Mouse (Mus musculus): Measurements from ENCODE around the gene Foxa2. TPM values are rescaled to one million over a fixed set of nuclear protein-coding genes. Genes with fewer than 3 reads are reported as not detected.

Foxa2 gene
- total and polyA plus RNA-seq, 2 experiments from 2014 or later = not detected

DNA sequence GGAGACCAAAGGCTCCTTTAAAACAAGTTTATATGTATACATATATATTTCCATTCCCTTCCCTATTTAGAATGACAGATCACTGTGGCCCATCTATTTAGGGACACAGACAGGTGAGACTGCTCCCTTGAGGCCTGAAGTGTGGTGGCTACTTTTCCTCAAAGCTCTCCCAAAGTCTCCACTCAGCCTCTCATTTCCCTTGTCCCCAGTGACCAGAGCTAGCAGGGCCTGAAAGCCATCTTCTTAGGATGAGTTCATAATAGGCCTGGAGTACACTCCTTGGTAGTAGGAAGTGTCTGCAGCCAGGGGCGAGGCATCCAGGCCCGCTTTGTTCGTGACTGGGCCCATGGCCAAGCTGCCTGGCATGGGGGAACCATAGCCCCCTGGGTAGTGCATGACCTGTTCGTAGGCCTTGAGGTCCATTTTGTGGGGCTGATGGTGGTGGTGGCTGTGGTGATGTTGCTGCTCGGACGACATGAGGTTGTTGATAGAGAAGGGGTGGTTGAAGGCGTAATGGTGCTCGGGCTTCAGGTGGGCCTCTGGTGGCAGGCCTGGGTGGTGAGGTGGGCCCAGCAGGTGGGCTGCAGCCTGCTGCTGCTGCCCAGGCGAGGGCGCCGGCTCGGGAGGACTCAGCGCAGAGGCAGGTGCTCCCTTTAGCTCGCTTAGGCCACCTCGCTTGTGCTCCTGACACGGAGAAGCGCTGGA is 3.3 kb downstream of the Foxa2 start:
- Histone ChIP-seq H3K9ac (replicated peaks; ENCODE audit: low read depth, low read length) (no peak overlapping the region), H3K4me3 (ENCODE audit: low read depth, low read length) (peak overlapping the region; percentile 46; the same call in 1 of the 2 replicates), H3K27me3 (ENCODE audit: control insufficient read depth, insufficient read depth, low read length) (peaks cover 100% of the 10 kb centered on the region), H3K36me3 (replicated peaks; ENCODE audit: control insufficient read depth, insufficient read depth, low read length) (no peaks in the 10 kb centered on the region), H3K27ac (ENCODE audit: low read depth) (no peak overlapping the region), H3K4me2 (ENCODE audit: low read depth, low read length) (no peak overlapping the region), H3K4me1 (ENCODE audit: control insufficient read depth, insufficient read depth) (no peaks in the 10 kb centered on the region; the same call in 1 of the 2 replicates), H3K9me3 (replicated peaks; ENCODE audit: control insufficient read depth, low read length) (no peaks in the 10 kb centered on the region)
- DNase-seq (ENCODE audit: low spot score) (no peak), ATAC-seq (ENCODE audit: insufficient read depth, low read depth) (no peak)
- TF ChIP-seq CTCF (IDR thresholded peaks at IDR 0.05; ENCODE audit: low read depth) (no peak), EP300 (IDR thresholded peaks at IDR 0.05; ENCODE audit: low read depth) (no peak)
- WGBS = 16% methylated on average over 17 of the region's 17 CpGs

DNA sequence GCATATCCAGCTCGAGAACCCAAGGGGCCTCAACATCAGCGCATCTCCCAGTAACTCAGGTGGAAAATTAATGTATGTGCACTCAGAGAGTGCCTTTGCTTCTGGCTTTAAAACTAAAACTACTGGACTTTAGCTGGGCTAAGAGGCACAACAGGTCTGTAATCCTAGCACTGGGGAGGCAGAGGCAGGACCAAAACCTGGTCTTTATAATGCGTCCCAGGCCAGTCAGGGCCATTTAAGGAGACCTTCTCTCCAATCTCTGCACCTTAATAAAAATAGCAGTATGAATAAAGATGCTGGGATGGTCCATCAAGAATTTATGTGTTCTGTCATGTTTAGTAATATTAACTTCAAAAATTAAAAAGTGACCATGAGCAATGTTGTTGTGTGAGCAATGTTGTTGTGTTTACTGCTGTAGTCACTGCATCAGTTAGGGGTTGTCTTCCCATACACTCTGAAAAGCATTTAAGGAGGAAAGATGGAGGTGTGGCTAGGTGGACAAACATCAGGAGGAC is 4.6 kb downstream of the Foxa2 start:
- DNase-seq (ENCODE audit: low spot score) = no peak
- no peak for ATAC-seq (ENCODE audit: insufficient read depth, low read depth)
- H3K4me3 ChIP-seq (ENCODE audit: low read depth, low read length) = no peak overlapping the region
- WGBS = 23% methylated on average over 3 of the region's 3 CpGs
- no peaks in the 10 kb centered on the region; the same call in 1 of the 2 replicates for H3K4me1 ChIP-seq (ENCODE audit: control insufficient read depth, insufficient read depth)
- no peak overlapping the region for H3K4me2 ChIP-seq (ENCODE audit: low read depth, low read length)
- TF ChIP-seq EP300 (IDR thresholded peaks at IDR 0.05; ENCODE audit: low read depth) (no peak), CTCF (IDR thresholded peaks at IDR 0.05; ENCODE audit: low read depth) (no peak)
- H3K27ac ChIP-seq (ENCODE audit: low read depth) = no peak overlapping the region
- no peak overlapping the region for H3K9ac ChIP-seq (replicated peaks; ENCODE audit: low read depth, low read length)
- peaks cover 100% of the 10 kb centered on the region for H3K27me3 ChIP-seq (ENCODE audit: control insufficient read depth, insufficient read depth, low read length)
- no peaks in the 10 kb centered on the region for H3K36me3 ChIP-seq (replicated peaks; ENCODE audit: control insufficient read depth, insufficient read depth, low read length)
- no peaks in the 10 kb centered on the region for H3K9me3 ChIP-seq (replicated peaks; ENCODE audit: control insufficient read depth, low read length)

DNA sequence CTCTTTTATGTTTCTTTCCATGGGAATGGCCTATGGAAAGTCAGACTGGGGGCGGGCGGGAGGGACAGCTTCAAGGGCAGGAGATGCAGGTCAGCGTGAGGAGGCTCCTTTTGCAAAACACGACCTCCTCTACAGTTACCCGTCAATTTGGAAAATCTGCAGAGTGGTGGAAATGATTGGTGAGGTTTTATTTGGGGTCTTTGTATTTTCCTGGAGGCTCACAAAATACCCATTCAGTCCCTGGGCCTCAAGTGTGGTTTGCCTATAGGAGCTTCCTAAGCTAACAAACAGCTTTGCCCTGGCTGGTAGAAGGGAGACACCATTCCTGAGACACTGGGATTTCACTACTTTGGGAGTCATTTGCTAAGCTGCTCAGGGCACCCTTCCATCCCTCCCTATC is 5.4 kb downstream of the Foxa2 start:
- WGBS = 17% methylated on average over 5 of the region's 5 CpGs
- Histone ChIP-seq H3K4me2 (ENCODE audit: low read depth, low read length) (no peak overlapping the region), H3K4me3 (ENCODE audit: low read depth, low read length) (no peak overlapping the region), H3K9ac (replicated peaks; ENCODE audit: low read depth, low read length) (no peak overlapping the region), H3K27me3 (ENCODE audit: control insufficient read depth, insufficient read depth, low read length) (peaks cover 100% of the 10 kb centered on the region), H3K36me3 (replicated peaks; ENCODE audit: control insufficient read depth, insufficient read depth, low read length) (no peaks in the 10 kb centered on the region), H3K4me1 (ENCODE audit: control insufficient read depth, insufficient read depth) (no peaks in the 10 kb centered on the region; the same call in 1 of the 2 replicates), H3K9me3 (replicated peaks; ENCODE audit: control insufficient read depth, low read length) (no peaks in the 10 kb centered on the region), H3K27ac (ENCODE audit: low read depth) (no peak overlapping the region)
- DNase-seq (ENCODE audit: low spot score) (no peak), ATAC-seq (ENCODE audit: insufficient read depth, low read depth) (no peak)
- TF ChIP-seq EP300 (IDR thresholded peaks at IDR 0.05; ENCODE audit: low read depth) = no peak
- TF ChIP-seq CTCF (IDR thresholded peaks at IDR 0.05; ENCODE audit: low read depth) = no peak

DNA sequence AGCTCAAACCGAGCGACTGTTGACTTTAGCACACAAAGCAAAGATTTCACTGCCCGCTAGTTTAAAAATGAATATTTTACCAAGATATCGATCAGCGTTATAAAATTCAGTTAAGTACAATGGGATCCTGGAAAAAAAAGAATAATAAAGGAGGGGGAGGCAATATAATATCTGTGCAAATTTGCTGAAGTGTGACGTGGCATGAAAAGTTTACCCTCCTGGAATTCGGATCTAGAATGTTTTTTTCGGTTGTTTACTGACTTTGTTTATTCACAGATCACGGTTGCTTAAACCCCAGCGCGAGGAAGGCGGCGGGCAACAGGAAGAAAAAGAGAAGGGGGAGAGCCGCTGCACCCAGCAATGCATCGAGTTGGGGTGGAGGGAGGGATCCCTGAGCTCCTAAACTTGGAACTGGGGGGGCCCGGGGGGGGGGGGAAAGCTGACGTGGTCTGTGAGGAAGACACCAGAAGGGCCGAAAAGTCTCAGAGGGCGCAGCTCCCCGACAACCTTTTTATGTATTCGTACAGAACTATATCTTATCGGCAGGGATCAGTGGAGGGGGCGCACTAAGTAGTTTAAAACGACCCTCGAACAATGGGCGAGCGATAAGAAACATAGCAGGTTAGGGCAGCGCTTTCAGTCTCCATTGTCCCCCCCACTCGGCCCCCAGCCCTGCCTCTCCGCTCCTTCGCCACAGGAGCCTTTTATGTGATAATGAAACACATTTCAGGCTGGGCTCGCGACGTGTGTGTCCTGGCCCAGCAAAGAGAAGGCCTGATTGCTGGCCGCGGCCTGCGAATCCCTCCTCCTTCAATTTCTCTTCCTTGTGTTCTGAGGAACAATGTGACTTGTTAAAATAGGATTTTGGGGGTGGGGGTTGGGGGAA is 6.3 kb downstream of the Foxa2 start:
- Histone ChIP-seq H3K27me3 (ENCODE audit: control insufficient read depth, insufficient read depth, low read length) (peaks cover 100% of the 10 kb centered on the region), H3K4me3 (ENCODE audit: low read depth, low read length) (peak overlapping the region; percentile 18; the same call in 1 of the 2 replicates), H3K27ac (ENCODE audit: low read depth) (no peak overlapping the region), H3K9ac (replicated peaks; ENCODE audit: low read depth, low read length) (no peak overlapping the region), H3K4me2 (ENCODE audit: low read depth, low read length) (no peak overlapping the region), H3K9me3 (replicated peaks; ENCODE audit: control insufficient read depth, low read length) (no peaks in the 10 kb centered on the region), H3K36me3 (replicated peaks; ENCODE audit: control insufficient read depth, insufficient read depth, low read length) (no peaks in the 10 kb centered on the region), H3K4me1 (ENCODE audit: control insufficient read depth, insufficient read depth) (no peaks in the 10 kb centered on the region)
- DNase-seq (ENCODE audit: low spot score) (no peak), ATAC-seq (ENCODE audit: insufficient read depth, low read depth) (no peak)
- TF ChIP-seq EP300 (IDR thresholded peaks at IDR 0.05; ENCODE audit: low read depth) (no peak), CTCF (IDR thresholded peaks at IDR 0.05; ENCODE audit: low read depth) (no peak)
- 1% methylated on average over 37 of the region's 37 CpGs for WGBS

DNA sequence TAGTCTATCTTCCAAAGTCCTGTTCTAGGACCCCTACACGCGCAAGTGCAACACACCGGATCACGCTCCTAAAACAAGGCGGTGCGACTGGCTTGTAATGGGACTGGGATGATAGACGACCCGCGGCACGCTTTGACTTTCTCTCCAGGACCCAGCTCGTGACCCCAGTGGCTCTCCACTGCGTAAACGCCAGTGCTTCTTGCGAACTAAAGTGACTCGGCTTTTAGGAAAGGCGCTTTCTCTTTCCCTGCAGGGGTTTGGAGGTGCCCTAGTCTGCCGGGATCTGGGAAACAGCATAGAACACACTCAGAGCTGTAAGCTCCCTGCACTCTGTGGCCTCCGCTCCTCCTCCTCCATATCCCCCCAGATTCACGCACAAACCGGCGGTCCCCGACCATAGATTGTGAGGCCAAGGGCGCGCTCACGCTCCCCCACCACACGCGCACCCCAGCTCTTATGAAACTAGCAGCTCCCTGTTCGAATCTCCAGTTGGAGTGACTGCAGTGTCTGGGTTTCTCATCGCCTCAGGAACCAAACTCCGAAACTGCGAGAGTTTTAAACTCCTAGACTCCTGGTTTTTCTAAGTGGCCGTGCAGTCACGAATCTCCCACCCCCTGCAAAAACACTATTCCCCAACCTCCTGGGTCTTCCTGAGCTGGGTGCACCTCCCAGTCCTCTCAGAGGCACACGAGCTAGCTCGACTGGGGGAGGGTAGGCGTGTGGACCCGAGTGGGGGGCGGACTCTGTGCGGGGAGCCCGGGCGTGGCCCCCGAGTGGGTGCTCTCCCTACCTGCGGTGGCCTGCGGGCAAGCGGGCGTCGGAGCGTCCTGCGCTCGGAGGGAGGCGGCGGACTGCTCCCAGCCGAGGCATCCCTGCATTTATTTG is 7.2 kb downstream of the Foxa2 start:
- Histone ChIP-seq H3K27ac (ENCODE audit: low read depth) (no peak overlapping the region), H3K27me3 (ENCODE audit: control insufficient read depth, insufficient read depth, low read length) (peaks cover 100% of the 10 kb centered on the region), H3K4me2 (ENCODE audit: low read depth, low read length) (no peak overlapping the region), H3K4me1 (ENCODE audit: control insufficient read depth, insufficient read depth) (no peaks in the 10 kb centered on the region), H3K9me3 (replicated peaks; ENCODE audit: control insufficient read depth, low read length) (no peaks in the 10 kb centered on the region), H3K4me3 (ENCODE audit: low read depth, low read length) (peak overlapping the region; percentile 12; the same call in 1 of the 2 replicates), H3K36me3 (replicated peaks; ENCODE audit: control insufficient read depth, insufficient read depth, low read length) (no peaks in the 10 kb centered on the region), H3K9ac (replicated peaks; ENCODE audit: low read depth, low read length) (no peak overlapping the region)
- 3% methylated on average over 53 of the region's 53 CpGs for WGBS
- DNase-seq (ENCODE audit: low spot score) = no peak
- TF ChIP-seq EP300 (IDR thresholded peaks at IDR 0.05; ENCODE audit: low read depth) (no peak), CTCF (IDR thresholded peaks at IDR 0.05; ENCODE audit: low read depth) (no peak)
- ATAC-seq (ENCODE audit: insufficient read depth, low read depth) = no peak
